Mouse (Mus musculus) cortical plate, adult 2 months (tissue): ENCODE data around the gene Ldlrap1.

Experiments used
- CTCF ChIP-seq: fragments of 200-500 bp; IDR thresholded peaks from 2 replicates; pipeline ENCODE4 v1.5.1; 2011; ENCODE audit warnings: mild to moderate bottlenecking, control low read depth, low read length; ENCODE audit not compliant: insufficient read depth; ENCODE audit errors: extremely low read depth
- POLR2A ChIP-seq: fragments of 200-500 bp; IDR thresholded peaks from 2 replicates; pipeline ENCODE4 v1.6.1; 2011; ENCODE audit warnings: mild to moderate bottlenecking, low read length, control low read depth; ENCODE audit not compliant: insufficient read depth; ENCODE audit errors: extremely low read depth

DNA sequence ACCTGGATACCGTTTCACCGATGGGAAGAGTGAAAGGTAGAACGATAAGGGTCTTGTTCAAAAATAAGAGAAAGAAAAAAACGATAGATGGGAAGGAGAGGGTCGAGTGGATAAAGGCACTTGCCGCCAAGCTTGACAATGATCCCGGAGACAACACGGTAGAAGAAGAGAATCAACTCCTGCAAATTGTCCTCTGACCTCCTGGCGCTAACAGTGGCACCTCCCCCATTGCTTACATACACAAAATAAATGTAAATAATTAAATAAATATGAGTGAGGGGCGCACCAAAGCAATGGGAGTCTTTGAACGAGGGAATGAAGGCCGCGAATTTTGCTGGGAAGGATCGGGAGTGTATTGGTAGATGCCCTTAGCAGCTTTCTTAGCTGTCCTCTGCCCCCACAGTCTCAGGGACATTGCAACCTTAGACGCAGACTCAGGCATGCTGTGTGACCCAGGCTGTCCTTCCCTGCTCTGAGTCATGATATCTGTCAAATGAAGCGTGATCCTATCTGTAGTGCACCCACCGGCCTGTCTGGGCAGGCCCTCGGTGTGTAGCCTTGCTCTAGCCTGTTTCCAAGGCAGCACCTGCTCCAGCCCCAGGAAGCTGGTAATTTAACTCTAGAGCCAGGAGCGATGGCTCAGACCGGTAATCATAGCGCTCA is 533 bp upstream of the Ldlrap1 start:
- TF ChIP-seq POLR2A (no peak), CTCF (no peak)
